Mouse (Mus musculus) spleen, adult 12 weeks (tissue): ENCODE data around the gene Tgfbr3l.
A peak's percentile ranks its signal among the peaks of the same experiment; 100 is the strongest.
"Not testable (repeated sequence)": the region's sequence is repeated elsewhere in the genome, so short reads cannot be mapped to it uniquely, and the experiment has no call there.

ENCODE experiments used
- DNase-seq: peaks from one replicate; pipeline ENCODE4 v3.0.0; 2022; ENCODE audit warnings: low spot score

Tgfbr3l gene

DNA sequence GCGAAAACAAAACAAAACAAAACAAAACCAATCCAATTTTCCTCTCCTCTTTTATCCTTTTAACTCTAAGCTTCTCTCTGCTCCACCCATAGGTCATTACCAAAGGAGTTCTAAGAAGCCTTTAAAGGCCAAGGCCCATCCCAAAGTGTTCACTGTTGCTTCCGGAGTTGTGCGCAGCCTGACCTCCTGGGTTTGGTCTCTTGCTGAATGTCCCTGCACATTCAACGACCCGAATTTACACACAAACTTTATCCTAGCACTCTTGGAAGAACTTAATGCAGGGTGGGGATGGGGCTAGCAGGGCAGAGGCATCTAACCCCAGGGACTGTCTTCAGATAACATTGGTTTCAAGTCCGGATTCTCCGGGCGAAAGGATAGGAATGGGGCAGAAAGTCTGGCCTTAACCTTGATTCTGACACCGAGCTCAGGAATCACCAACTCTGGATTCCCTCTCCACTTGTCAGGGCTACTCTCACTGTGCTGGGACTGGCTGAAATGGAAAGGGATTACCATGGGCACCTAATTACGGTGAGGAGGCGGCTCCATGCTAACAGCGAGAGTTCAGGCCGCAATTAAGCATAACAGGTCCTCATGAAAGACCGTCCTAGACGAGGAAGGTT is 10.1 kb upstream of the Tgfbr3l start:
- DNase-seq: no peak

DNA sequence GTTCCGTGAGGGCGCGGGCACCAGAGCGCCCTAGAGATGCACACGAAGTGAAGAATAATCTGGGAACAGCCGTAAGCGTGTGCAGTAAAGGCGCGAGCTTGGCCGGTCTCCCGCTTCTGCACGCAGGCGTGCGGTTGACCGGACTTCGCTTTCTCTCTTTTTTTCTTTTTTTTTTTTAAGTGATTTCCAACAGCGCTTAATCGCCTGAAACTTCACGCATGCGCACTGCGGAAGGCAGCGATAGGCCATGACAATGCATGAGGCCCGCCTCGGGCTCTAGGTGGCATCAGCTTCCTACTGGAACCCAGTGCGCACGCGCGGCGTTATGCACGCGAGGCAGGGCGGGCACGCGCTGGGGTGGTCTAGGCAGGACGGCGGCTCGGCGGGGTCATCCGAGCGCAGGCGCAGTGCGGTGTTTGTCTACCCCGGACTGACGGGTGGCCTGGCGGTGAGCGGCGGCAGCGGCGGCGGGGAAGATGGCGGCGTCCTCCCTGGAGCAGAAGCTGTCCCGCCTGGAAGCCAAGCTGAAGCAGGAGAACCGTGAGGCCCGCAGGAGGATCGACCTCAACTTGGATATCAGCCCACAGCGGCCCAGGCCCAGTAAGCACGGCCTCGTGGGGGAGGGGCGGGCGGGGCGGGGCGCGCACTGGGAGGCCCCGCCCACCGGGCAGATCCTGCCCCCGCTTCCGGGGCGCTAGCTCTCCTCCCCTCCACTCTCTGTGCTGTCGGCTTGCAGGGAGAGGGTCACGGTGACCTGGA is 9.4 kb upstream of the Tgfbr3l start, which contains the start of the genes Map2k7 and Gm49320:
TSS of gene Map2k7 (plus strand) at position 307 of the 759 bp plus-strand sequence.
TSS of gene Gm49320 (plus strand) at position 432 of the 759 bp plus-strand sequence.
- peak; percentile 97 for DNase-seq

DNA sequence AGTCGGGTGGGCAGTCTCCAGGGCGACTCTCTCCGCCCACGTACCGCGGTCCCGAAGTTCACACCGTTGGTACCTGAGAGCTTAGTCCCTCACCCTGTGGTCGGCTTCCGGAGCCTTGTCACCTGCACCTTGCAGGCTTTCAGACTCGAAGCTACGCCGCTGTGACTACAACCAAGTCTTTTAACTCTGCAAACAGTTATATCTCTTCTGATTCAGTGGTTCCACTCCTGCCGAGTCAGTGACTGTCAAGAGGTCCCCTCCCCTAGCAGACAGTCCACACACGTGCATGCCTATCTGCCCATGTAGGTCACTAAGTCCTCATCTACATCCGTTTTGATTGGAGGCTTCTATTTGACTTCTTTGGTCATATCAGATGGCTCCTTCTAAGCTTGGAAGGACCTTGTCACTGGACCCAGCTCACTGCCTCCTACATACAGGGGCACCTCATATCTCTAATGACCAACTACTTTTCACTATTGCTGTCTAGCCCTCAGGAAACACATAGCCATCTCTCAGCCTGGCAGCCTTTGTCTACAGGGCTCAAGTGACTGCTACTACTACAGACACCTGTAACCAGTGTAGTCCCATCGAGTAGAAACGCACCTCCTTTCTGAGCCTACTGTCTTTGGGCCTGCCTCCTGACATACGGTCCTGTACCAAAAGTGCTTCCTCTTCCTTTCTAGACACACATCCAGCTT is 8.7 kb upstream of the Tgfbr3l start:
- no peak for DNase-seq

DNA sequence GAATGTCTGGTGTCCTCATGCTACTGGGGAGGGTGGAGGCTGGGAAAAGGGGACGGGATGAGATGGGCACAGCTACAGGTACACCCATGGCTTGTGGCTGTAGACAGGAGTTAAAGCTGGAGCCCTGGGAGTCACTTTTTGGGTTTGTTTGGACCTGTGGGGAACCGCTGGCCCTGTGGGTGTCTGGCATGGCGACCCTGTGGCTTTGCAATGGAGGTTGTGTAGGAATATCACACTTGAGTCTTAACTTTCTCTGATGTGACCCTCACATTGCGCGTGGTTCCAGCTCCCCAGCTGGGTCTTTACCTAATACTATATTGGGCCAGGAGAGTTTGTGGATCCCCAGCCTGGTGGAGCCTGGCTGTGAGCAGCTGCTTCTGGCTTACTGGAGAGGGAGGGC is 3.0 kb upstream of the Tgfbr3l start:
- DNase-seq: no peak

DNA sequence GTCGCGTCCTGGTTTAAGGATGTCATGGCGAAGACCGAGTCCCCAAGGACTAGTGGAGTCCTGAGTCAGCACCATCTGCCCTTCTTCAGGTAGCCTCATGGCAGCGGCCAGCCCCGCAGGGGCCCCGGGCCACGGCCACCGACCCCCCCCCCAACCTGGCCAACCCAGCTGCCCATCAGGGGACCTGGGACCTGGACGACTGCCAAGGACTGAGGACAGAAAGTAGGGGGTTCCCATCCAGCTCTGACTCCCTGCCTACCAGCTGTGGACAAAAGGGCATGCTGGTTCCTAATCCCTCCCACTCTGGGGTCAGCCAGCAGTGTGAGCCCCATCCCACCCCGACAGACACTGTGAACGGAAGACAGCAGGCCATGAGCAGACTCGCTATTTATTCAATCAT is 2.3 kb upstream of the Tgfbr3l start:
- DNase-seq: no peak

DNA sequence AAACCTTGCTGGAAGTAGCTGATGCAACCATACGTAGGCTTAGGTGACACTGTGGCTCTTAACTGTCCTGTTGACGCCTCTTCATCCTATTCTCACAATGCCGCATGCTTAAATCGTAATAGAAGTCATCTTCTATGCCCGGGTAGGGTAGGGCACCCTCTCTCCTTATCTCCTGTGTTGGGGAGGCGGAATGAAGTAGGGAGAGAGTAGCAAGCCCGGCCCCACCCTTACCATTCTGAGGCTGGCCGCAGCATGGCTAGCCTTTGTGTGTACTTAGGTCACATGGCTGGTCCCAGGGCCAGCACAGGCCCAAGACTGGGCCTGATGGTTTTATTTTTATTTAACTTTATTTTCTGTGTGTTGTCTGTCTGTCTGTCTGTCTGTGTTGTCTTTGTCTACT is 773 bp upstream of the Tgfbr3l start:
- DNase-seq: no peak

DNA sequence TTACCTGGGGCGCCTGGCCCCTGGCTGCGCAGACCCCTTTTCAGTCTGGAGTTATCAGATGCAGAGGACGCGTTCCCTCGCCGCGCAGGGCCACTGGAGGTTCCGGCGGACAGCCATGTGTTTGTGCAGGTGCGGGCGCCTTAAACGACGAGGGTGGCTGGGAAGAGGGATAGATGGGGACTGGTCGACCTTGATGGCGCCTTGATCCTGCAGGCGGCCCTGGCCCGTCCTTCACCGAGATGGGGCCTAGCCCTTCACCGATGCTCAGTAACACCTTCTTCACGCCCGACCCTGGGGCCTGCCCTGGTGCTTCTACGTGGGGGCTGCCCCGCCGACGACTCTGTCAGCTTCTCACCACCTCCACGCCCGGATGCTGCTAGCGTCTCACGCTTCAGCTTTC is 1.2 kb downstream of the Tgfbr3l start:
- no peak for DNase-seq

DNA sequence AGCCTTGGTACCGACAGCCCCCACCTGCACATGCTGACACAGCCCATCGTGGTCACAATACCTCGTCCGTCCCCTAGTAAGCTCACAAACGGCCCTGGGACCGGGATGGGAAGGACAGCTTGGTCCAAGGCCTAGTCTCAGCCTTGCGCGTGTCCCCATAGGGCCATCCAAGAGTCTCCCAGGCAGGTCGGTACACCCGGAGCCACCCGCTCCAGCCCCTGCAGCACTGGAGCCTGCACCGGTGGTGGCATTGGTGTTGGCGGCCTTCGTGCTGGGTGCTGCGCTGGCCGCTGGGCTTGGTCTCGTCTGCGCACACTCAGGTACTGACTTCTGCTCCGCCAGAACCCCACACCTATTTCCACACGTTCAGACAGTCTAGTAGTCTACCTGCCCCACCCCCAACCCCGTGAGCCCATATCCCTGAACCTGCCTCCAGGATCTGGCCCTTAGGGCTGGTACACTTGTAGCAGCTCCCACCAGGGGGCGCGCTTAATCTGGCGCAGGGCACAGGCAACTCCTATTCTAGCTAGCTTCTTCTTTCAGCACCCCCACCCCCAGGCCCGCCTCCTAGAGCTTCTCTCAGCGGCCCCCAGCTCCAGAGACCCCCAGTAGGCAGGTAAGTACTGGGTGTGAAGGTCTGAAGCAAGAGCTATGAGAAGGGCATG is 2.4 kb downstream of the Tgfbr3l start:
- peak; percentile 70 for DNase-seq

DNA sequence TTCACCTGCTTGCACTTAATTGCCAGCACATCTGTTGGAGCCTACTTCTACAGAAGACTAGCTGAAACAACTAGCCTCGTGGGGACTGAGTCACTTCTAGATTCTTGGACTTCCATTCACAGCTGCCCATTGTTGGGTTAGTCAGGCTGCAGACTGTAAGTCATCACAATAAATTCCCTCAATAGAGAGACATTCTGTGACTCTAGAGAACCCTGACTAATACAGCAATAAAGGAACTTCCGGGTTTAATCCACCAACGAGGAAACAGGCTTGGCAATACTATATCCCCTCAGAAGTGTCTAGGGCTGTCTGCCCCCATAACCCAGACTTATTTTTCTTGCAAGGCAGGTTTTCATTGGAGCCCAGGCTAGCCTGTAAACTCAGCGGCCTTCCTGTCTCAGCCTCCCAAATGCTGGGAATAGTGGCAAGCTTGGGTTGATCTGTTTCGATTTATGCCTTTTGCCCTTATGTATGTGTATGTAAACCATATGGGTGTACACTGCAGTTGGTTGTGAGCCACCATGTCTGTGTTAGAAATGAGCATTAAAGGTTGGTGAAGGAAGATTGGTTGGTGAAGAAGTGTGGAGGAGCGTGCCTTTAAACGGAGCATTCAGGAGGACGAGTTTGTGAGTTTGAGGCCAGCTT is 4.2 kb downstream of the Tgfbr3l start:
- DNase-seq: no peak

DNA sequence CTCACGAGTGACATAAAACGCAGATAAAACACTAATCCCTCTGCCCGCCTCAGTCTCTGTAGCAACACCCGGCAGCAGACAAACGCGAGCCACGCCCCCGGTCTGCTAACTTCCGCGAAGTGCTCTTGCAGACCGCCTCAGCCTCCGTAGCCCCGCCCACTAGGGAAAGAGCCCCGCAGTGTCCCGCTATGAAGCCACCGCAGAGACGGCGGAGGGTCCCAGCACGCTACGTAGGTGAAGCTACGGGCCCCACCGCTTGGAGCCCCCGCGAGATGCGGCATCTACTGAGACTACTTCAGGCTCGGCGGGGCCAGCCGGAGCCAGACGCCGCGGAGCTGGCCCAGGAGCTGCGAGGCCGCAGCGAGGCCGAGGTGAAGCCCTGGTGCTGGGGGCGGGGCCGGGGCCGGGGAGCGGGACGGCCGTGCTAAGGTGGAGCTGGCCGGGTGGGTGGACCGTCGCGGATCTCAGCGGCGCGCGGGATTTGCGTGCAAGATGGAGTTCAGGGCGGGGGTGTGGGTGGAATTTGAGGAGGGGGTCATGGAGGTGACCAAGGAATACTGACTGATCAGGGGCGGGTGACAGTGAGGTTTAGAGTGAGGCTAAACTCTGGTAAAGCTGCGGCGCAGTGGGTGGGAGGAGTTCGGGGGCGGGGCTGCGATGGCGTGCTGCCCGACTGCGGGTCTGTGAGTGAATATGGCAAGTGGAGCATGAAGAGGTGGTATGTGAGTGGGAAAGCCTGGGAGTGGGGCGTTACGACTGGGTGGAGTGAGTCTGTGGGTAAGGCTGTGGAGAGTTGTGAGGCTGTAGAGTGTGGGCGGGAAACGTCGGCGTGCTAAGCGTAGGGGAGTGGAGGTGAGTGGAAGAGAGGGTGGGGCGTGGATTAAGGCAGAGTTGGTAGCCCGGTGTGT is 5.2 kb downstream of the Tgfbr3l start, which contains the start of gene Snapc2:
TSS of gene Snapc2 (plus strand) at position 147 of the 908 bp plus-strand sequence.
- peak; percentile 96 for DNase-seq

DNA sequence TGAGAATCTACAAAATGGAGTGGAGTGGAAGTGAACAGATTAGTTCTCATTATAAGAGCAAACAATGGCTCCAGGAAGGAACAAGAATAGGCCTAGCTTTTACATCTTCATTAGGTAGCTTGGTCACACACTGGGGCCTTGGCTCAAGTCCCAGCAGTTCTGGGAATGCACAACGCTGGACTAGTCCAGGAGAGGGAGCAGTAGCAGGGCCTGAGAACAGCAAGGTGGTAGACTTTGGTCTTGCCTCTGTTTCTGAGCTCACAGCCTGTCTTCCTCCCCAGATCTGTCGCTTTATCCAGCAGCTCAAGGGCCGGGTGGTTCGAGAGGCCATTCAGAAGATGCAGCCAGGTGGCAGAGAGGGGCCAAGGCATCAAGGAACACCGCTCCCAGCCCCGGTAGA is 6.0 kb downstream of the Tgfbr3l start:
- no peak for DNase-seq

DNA sequence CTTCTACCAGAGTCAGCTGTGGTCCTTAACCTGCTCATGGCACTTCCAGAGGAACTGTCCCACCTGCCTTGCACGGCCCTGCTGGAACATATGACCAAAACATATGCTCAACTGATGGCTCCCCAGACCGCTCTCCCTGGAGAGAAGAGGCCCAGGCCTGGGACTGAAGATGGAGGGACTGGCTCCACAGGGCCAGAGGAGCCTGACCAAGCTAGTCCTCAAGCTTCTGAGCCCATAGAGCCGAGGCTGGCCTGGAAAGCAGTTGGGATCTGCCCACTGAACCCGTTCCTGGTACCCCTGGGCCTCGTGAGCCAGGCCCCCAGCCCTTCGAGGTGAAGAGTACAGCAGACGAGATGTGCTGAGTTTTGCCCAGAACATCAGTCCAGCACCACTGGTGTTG is 7.5 kb downstream of the Tgfbr3l start:
- DNase-seq: not testable (repeated sequence)

DNA sequence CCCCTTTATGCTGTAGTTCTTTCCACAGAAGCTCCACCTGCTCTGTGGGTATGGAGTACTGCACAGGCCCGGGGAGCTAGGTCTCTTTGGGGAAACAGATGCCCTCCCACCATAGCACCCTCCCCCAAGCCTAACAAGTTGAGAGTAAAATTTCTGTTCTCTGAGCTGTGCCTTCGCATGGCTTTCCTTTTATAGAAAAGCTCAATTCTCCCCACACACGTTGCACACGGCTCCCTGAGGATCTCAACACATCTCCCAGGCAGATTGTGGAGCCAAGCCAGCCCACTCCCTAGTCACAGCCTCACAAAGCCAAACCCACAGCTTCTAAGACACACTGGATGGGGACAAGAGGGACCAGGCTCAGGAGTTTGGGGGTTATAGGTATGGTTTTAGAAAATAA is 8.9 kb downstream of the Tgfbr3l start:
- DNase-seq: no peak

DNA sequence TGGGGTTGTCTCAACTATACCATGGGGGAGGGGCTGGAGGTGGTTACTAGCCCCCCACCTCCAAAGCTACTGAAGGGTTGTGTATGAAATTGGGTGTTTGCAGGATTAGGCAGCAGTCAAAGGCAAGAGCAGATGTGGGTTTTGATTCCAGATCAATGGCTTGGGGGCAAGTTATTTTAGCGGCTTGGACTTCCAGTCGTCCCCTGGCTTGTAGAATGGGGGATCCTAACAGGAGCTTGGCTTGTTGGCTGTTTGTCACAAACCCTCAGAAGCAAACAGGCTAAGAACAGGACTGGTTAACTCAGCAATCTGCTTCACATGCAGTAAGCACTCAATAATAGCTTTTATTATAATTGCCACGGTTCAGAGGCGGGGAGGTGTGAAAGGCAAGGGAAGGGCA is 9.3 kb downstream of the Tgfbr3l start:
- DNase-seq: no peak

DNA sequence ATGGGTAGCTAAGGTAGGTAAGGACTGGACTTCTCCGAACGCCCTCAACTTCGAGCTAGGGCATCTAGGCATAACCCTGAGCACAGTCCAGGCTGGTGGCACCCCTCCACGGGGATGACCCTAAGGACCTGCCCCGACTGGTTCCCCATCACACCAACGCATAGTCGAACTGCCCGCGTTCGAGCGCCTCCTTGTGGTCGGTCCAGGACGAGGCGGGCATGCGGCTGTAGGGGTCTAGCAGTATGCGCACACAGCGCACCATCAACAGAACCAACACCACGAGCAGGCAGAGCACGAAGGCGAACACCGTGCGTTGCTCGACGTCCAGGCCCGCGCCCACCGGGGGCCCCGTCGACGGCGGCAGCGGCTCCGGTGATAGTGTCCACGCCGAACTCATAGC is 10.2 kb downstream of the Tgfbr3l start:
- peak; percentile 63 for DNase-seq

DNA sequence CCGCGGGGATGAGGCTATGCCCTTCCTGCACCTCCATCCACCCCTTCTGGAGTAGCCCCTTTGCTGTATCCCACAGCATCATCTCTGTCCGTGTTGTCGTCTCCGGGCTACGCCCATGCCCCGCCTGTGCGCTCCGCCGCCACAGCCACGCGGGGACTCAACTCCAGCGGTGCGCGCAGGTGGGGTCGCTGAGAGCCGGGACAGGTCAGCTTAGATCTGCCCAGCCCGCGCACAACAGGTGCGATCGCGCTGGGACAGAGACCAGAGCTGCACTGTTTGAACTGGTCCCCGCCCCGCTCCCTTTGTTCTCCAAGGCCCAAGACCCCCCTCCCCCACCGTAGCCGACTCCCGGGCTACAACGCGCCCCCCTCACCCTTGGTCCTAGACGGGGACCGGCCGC is 10.7 kb downstream of the Tgfbr3l start:
- peak; percentile 31 for DNase-seq

DNA sequence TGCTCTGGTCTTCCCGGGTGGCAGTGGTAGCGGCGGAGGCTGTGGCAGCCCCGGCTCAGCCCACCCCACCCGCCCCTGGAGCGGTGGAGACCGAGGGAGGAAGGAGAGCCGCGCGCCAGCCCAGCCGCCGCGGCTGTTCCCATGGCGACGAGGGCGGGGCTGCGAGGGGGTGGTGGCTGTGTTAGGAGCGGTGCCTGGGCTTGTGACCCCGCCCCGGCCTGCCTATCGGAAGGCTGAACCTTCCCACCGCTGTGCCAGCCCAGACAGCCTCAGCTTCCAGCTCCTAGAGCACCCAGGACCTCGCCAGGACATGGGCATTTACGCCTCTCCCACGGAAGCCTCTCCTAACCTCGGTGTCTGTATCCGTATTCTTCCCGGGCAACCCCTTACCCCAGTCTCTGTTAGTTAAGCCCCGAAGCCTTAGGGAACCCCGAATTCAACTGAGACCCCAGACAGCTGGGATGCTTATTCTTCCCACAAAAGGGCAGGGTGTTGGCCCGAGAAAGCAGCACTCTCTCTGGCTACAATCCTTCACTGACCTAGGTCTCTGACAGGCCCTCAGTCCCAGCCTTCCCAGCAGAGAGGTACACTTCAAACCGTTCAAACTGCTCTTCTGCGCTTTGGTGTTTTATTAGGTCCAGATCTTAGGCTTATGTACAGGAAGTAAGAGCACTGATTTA is 11.3 kb downstream of the Tgfbr3l start, which contains the start of gene Ctxn1:
TSS of gene Ctxn1 (minus strand) at position 150 of the 680 bp plus-strand sequence.
- peak; percentile 92 for DNase-seq

DNA sequence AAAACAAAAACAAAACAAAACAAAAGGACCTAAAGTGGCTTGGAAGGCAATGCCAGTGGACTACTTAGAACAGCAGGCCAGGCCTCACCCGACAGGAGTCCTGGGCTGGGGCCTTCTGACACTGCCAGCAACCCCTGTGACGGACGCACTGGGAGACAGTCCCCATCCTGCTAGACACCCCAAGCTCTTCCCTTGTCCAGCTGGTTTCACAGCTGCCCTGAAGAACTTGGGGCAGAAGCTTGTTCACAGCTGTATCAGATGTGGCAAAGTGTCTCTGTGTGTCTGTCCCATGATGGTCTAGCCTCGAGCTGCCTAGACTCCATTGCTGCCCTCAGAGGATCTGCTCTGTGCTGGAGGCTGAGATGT is 11.8 kb downstream of the Tgfbr3l start:
- no peak for DNase-seq

DNA sequence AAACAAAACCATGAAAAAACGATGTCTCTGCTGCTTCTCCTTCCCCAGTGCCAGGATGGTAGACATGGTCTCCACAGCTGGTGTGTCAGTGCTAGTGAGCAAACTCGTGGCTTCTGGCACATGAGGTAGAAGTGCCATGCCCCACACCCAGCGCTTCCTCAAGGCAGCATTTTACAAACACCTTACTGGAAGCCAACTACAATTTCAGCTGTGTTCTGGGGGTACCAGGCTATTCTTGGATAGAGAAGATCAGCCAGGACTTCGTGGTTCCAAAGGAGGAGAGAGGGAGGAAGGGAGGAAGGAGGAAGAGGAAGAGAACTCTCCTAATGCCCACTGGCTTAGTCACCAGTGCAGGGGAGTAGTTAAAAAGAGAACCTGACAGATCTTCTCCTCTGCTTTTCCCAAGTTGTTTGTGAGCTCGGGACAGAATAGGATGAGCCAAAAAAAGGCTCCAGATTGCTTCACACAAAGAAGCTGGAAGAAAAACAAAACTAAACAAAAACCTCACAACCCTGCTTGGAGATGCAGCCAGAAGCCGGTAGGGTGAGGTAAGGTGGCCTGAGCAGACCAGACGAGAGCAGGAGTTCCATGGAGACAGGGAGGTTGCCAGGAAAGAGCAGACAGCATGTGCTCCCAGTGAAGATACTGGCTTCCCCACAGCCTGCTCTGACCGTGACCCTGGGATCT is 15.2 kb downstream of the Tgfbr3l start:
- DNase-seq: no peak
